Mouse (Mus musculus) ES-Bruce4 (cell line): ENCODE data around the gene Stat1.

ENCODE experiments used
- CTCF ChIP-seq: IDR thresholded peaks from one replicate; pipeline ENCODE4 v1.8.1; 2011; ENCODE audit warnings: low read depth, low read length
- EP300 ChIP-seq: IDR thresholded peaks from 2 replicates; pipeline ENCODE4 v1.6.1; 2011; ENCODE audit warnings: low read depth, low read length; ENCODE audit not compliant: insufficient read depth
- POLR2A ChIP-seq: IDR thresholded peaks from one replicate; pipeline ENCODE4 v1.8.1; 2011; ENCODE audit warnings: low read length; ENCODE audit not compliant: insufficient read depth

- TF ChIP-seq EP300 (no peak), CTCF (no peak), POLR2A (no peak)
Measured at GRCm38 (mm10) chr1:52116441-52116840, 2.8 kb upstream of the Stat1 start.
